Mouse (Mus musculus) liver, embryonic 16.5 days (tissue): ENCODE results near the gene Mmp14. TPM values are rescaled to one million over a fixed set of nuclear protein-coding genes. Genes with fewer than 3 reads are reported as not detected.
A peak's percentile ranks its signal among the peaks of the same experiment; 100 is the strongest.

Experiments
- ATAC-seq: fragments of 200-750 bp; cut with Nextera tagmentation; 2 replicates; pipeline ENCODE4 v1.8.0; 2017; ENCODE audit warnings: low read depth, mild to moderate bottlenecking, moderate number of reproducible peaks, moderate library complexity
- H3K27ac ChIP-seq: fragments of 300-500 bp; sonication (generic); 2 replicates; pipeline ENCODE4 v1.5.1; 2014; ENCODE audit warnings: mild to moderate bottlenecking, low read length
- H3K27me3 ChIP-seq: fragments of 300-500 bp; sonication (generic); 2 replicates; pipeline ENCODE4 v1.6.1; 2014; ENCODE audit warnings: low read depth, low read length, mixed read lengths; ENCODE audit not compliant: control insufficient read depth, insufficient read depth
- H3K36me3 ChIP-seq: fragments of 300-500 bp; sonication (generic); 2 replicates; pipeline ENCODE4 v1.6.1; 2014; ENCODE audit warnings: mild to moderate bottlenecking; ENCODE audit not compliant: control insufficient read depth, insufficient read depth
- H3K4me1 ChIP-seq: fragments of 300-500 bp; sonication (generic); 2 replicates; pipeline ENCODE4 v1.6.1; 2014; ENCODE audit warnings: low read depth, low read length, mixed read lengths; ENCODE audit not compliant: control insufficient read depth
- H3K4me2 ChIP-seq: fragments of 300-500 bp; sonication (generic); 2 replicates; pipeline ENCODE4 v1.6.1; 2014; ENCODE audit warnings: low read depth, low read length, mixed read lengths
- H3K4me3 ChIP-seq: fragments of 300-500 bp; sonication (generic); 2 replicates; pipeline ENCODE4 v1.5.1; 2014; ENCODE audit warnings: low read depth, mild to moderate bottlenecking, low read length
- H3K9ac ChIP-seq: fragments of 300-500 bp; sonication (generic); 2 replicates; pipeline ENCODE4 v1.6.1; 2014; ENCODE audit warnings: low read depth, low read length
- H3K9me3 ChIP-seq: fragments of 300-500 bp; sonication (generic); replicated peaks from 2 replicates; pipeline ENCODE4 v1.6.1; 2016; ENCODE audit warnings: low read length; ENCODE audit not compliant: control insufficient read depth
- WGBS: fragments of 180-500 bp; shearing (Covaris S2); extraction: QIAGEN DNeasy Blood & Tissue Kit; methylation state at CpG from one replicate; pipeline ENCODE4 v1.1.7; 2014; ENCODE audit not compliant: insufficient replicate concordance; 5-methylcytosine and 5-hydroxymethylcytosine counted together
- polyA plus RNA-seq: library from polyadenylated mRNA; unstranded; fragments of >200 nt; fragmentation: Nextera tagmentation; extraction: Ambion mirVana; gene quantifications from 2 replicates; pipeline ENCODE4 v1.2.1, GENCODE M21; 2015

The Mmp14 gene
- polyA plus RNA-seq, 1 experiment from 2014 or later: 25.3 TPM

- H3K9ac ChIP-seq: no peak overlapping the region
- H3K36me3 ChIP-seq: no peaks in the 10 kb centered on the region
- no peak overlapping the region for H3K4me3 ChIP-seq
- no peaks in the 10 kb centered on the region for H3K9me3 ChIP-seq
- H3K27ac ChIP-seq: no peak overlapping the region
- H3K27me3 ChIP-seq: no peaks in the 10 kb centered on the region
- H3K4me1 ChIP-seq: peaks cover 8% of the 10 kb centered on the region
- WGBS: 44% methylated on average over 11 of the region's 11 CpGs
- ATAC-seq: no peak
- H3K4me2 ChIP-seq: no peak overlapping the region
Measured at GRCm38 (mm10) chr14:54454669-54455528, 23.5 kb downstream of the Mmp14 start.

GRCm38 (mm10) chr14:54457907-54458569 is 26.6 kb downstream of the Mmp14 start:
- Histone ChIP-seq H3K9me3 (no peaks in the 10 kb centered on the region), H3K27me3 (no peaks in the 10 kb centered on the region), H3K4me1 (peaks cover 19% of the 10 kb centered on the region), H3K4me3 (no peak overlapping the region), H3K36me3 (no peaks in the 10 kb centered on the region), H3K27ac (no peak overlapping the region), H3K9ac (no peak overlapping the region), H3K4me2 (no peak overlapping the region)
- 60% methylated on average over 14 of the region's 14 CpGs for WGBS
- ATAC-seq: 0 out of 2 replicates have a peak, but pooled peaks have one; percentile 16

- WGBS: 60% methylated on average over 4 of the region's 4 CpGs
- ATAC-seq: no peak
- no peaks in the 10 kb centered on the region for H3K9me3 ChIP-seq
Measured at GRCm38 (mm10) chr14:54462146-54462545, 30.7 kb downstream of the Mmp14 start.

GRCm38 (mm10) chr14:54463108-54463958 is 31.9 kb downstream of the Mmp14 start:
- peak; percentile 31 for ATAC-seq
- Histone ChIP-seq H3K27me3 (no peaks in the 10 kb centered on the region), H3K36me3 (peaks cover 14% of the 10 kb centered on the region), H3K27ac (peak overlapping the region; percentile 92), H3K9ac (peak overlapping the region; percentile 92), H3K4me2 (peak overlapping the region; percentile 89), H3K9me3 (no peaks in the 10 kb centered on the region), H3K4me3 (peak overlapping the region; percentile 97), H3K4me1 (peaks cover 29% of the 10 kb centered on the region)
- WGBS: 9% methylated on average over 12 of the region's 12 CpGs

More at GRCm38 (mm10) chr14:54462146-54462545, 30.7 kb downstream of the Mmp14 start:
- Histone ChIP-seq H3K27me3 (no peaks in the 10 kb centered on the region), H3K27ac (0 out of 2 replicates have a peak overlapping the region, but pooled peaks have one; percentile 14), H3K4me3 (no peak overlapping the region), H3K4me1 (peaks cover 29% of the 10 kb centered on the region), H3K36me3 (peaks cover 3% of the 10 kb centered on the region), H3K9ac (no peak overlapping the region), H3K4me2 (no peak overlapping the region)

GRCm38 (mm10) chr14:54463959-54464292 is 32.5 kb downstream of the Mmp14 start, which contains the start of gene Lrp10:
TSS of gene Lrp10 (plus strand) at chr14:54464137.
- peak within 1 kb of the TSS; percentile 92 for H3K27ac ChIP-seq
- H3K36me3 ChIP-seq: peaks cover 20% of the 10 kb centered on the region
- peak; percentile 87 for ATAC-seq
- no peaks in the 10 kb centered on the region for H3K27me3 ChIP-seq
- peaks cover 29% of the 10 kb centered on the region for H3K4me1 ChIP-seq
- 0% methylated on average over 35 of the region's 35 CpGs for WGBS
- H3K4me3 ChIP-seq: peak within 1 kb of the TSS; percentile 97
- H3K9me3 ChIP-seq: no peaks in the 10 kb centered on the region
- peak within 1 kb of the TSS; percentile 92 for H3K9ac ChIP-seq
- H3K4me2 ChIP-seq: peak within 1 kb of the TSS; percentile 89

- H3K4me2 ChIP-seq: peak overlapping the region; percentile 89
- H3K27me3 ChIP-seq: no peaks in the 10 kb centered on the region
- under 1% methylated on average over 54 of the region's 57 CpGs for WGBS
- peaks cover 29% of the 10 kb centered on the region for H3K4me1 ChIP-seq
- H3K4me3 ChIP-seq: peak overlapping the region; percentile 97
- peaks cover 24% of the 10 kb centered on the region for H3K36me3 ChIP-seq
- H3K9ac ChIP-seq: peak overlapping the region; percentile 92
- H3K9me3 ChIP-seq: no peaks in the 10 kb centered on the region
- peak; percentile 65 for ATAC-seq
- H3K27ac ChIP-seq: peak overlapping the region; percentile 92
Measured at GRCm38 (mm10) chr14:54464293-54465005, 33.0 kb downstream of the Mmp14 start.

GRCm38 (mm10) chr14:54471467-54471866 is 40.1 kb downstream of the Mmp14 start:
- no peak for ATAC-seq
- Histone ChIP-seq H3K9ac (no peak overlapping the region), H3K36me3 (peaks cover 28% of the 10 kb centered on the region), H3K4me3 (no peak overlapping the region), H3K9me3 (no peaks in the 10 kb centered on the region), H3K27ac (no peak overlapping the region), H3K4me1 (no peaks in the 10 kb centered on the region; the same call in none of the 2 replicates), H3K4me2 (no peak overlapping the region), H3K27me3 (peaks cover 16% of the 10 kb centered on the region)
- WGBS: 60% methylated on average over 2 of the region's 2 CpGs

GRCm38 (mm10) chr14:54472671-54473070 is 41.3 kb downstream of the Mmp14 start:
- Histone ChIP-seq H3K4me1 (peaks cover 2% of the 10 kb centered on the region), H3K9me3 (no peaks in the 10 kb centered on the region), H3K9ac (no peak overlapping the region), H3K27ac (no peak overlapping the region), H3K27me3 (peaks cover 28% of the 10 kb centered on the region), H3K4me2 (no peak overlapping the region), H3K36me3 (peaks cover 22% of the 10 kb centered on the region), H3K4me3 (no peak overlapping the region)
- 72% methylated on average over 5 of the region's 5 CpGs for WGBS
- ATAC-seq: no peak
